Mouse (Mus musculus): ENCODE data around the gene Apoc3. TPM values are rescaled to one million over a fixed set of nuclear protein-coding genes. Genes with fewer than 3 reads are reported as not detected.

The Apoc3 gene
- total RNA-seq (2012; rRNA removed) = not detected in 2 replicates

DNA sequence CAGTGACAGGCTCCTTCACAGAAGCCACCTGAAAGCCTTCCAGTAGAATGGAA, at the start of gene Apoc3:
TSS of gene Apoc3 (minus strand) at position 41 of the 53 bp plus-strand sequence.
- H3K9me3 ChIP-seq (ENCODE audit: control insufficient read depth, insufficient read depth, low read depth, low read length) = no peaks in the 10 kb centered on the region
- no peak within 1 kb of the TSS for H3K4me3 ChIP-seq (ENCODE audit: insufficient read depth in 1 of 2, low read depth in 1 of 2, low read length in 2 of 2, poor library complexity in 1 of 2, severe bottlenecking in 1 of 2)
- no peak for DNase-seq (ENCODE audit: low read depth, low spot score)
- in situ Hi-C loops (cut with MboI; ENCODE audit: low sequenced_read_pairs in 2 of 2, unreplicated experiment in 2 of 2) = no loop called here
- no peaks in the 10 kb centered on the region for H3K36me3 ChIP-seq (ENCODE audit: control insufficient read depth, insufficient read depth, low read length, poor library complexity, severe bottlenecking)
- no peak within 1 kb of the TSS for H3K9ac ChIP-seq (ENCODE audit: insufficient read depth, low read depth, low read length, poor library complexity, severe bottlenecking)
- no peak for TF ChIP-seq MAFK (IDR thresholded peaks at IDR 0.05; ENCODE audit: insufficient read depth, low read depth, low read length)
- TF ChIP-seq ZNF384 (IDR thresholded peaks at IDR 0.05; ENCODE audit: low read depth, low read length) = no peak
- no peak for TF ChIP-seq CHD2 (IDR thresholded peaks at IDR 0.05; ENCODE audit: low read depth, low read length)
- TF ChIP-seq HCFC1 (IDR thresholded peaks at IDR 0.05; ENCODE audit: borderline replicate concordance, insufficient read depth, low read length) = no peak
- no peak for TF ChIP-seq ZC3H11A (IDR thresholded peaks at IDR 0.05; ENCODE audit: borderline replicate concordance, low read depth, low read length)
- no peak within 1 kb of the TSS for H3K27ac ChIP-seq (ENCODE audit: insufficient read depth, low read depth, low read length, poor library complexity, severe bottlenecking)
- peaks cover 0 to 2% of the 10 kb centered on the region in 2 experiments; a peak in 1 of 4 replicates for H3K4me1 ChIP-seq (ENCODE audit: control insufficient read depth in 2 of 2, insufficient read depth in 2 of 2, low read length in 2 of 2, poor library complexity in 1 of 2)

DNA sequence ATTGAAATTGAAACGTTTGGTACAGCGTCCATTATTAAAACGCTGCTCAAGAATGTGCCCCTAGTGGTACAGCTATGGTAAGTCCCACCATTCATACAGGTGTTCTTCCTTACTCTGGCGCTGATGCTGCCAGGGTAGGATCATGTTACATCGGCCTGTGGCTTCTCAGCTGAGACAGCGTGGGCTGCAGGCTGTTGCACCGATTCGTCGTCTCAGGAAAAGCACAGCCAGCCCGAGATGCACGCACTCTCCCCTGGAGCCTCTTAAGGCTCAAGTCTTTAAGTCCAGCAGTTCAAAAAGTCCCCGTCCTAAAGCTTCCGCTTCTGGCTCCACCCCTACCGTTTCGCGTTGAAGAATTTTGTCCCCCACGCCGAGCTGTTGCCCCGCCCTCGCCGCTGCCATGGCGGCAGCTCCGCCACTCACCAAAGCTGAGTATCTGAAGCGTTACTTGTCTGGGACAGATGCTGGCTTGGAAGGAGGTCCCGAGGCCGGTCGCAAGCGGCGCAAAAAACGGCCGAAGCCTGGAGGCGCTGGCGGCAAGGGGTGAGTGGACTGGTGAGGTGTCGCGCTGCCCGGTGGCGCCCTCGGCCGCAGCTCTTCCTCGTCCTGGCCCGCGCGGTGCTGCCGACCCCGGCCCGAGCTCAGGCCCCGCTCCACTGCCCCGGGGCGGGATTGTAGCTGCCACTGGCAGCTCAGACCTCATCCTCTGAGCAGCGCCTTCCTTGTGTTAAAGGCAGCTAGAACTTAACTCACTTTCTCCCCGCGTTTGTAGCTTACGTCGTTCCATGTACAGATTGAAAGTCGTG, 47.4 kb upstream of the Apoc3 start, which contains the start of gene Bud13:
TSS of gene Bud13 (plus strand) at position 378 of the 806 bp plus-strand sequence.
- Histone ChIP-seq H3K4me1 (ENCODE audit: control insufficient read depth in 2 of 2, insufficient read depth in 2 of 2, low read length in 2 of 2, poor library complexity in 1 of 2) (peaks cover 3 to 7% of the 10 kb centered on the region in 2 experiments; a peak in 3 of 4 replicates), H3K27ac (ENCODE audit: insufficient read depth, low read depth, low read length, poor library complexity, severe bottlenecking) (peak within 1 kb of the TSS; percentile 49; the same call in 1 of the 2 replicates), H3K36me3 (ENCODE audit: control insufficient read depth, insufficient read depth, low read length, poor library complexity, severe bottlenecking) (peaks cover 36% of the 10 kb centered on the region), H3K4me3 (ENCODE audit: insufficient read depth in 1 of 2, low read depth in 1 of 2, low read length in 2 of 2, poor library complexity in 1 of 2, severe bottlenecking in 1 of 2) (peak within 1 kb of the TSS; percentile 91 to 95), H3K9me3 (ENCODE audit: control insufficient read depth, insufficient read depth, low read depth, low read length) (no peaks in the 10 kb centered on the region), H3K9ac (ENCODE audit: insufficient read depth, low read depth, low read length, poor library complexity, severe bottlenecking) (peak within 1 kb of the TSS; percentile 96)
- in situ Hi-C loops (cut with MboI; ENCODE audit: low sequenced_read_pairs in 2 of 2, unreplicated experiment in 2 of 2) = no loop called here
- TF ChIP-seq ZNF384 (IDR thresholded peaks at IDR 0.05; ENCODE audit: low read depth, low read length) (no peak), MAFK (IDR thresholded peaks at IDR 0.05; ENCODE audit: insufficient read depth, low read depth, low read length) (no peak), CHD2 (IDR thresholded peaks at IDR 0.05; ENCODE audit: low read depth, low read length) (no peak), ZC3H11A (IDR thresholded peaks at IDR 0.05; ENCODE audit: borderline replicate concordance, low read depth, low read length) (no peak), HCFC1 (IDR thresholded peaks at IDR 0.05; ENCODE audit: borderline replicate concordance, insufficient read depth, low read length) (peak; percentile 74)
- DNase-seq (ENCODE audit: low read depth, low spot score) = peak; percentile 87

DNA sequence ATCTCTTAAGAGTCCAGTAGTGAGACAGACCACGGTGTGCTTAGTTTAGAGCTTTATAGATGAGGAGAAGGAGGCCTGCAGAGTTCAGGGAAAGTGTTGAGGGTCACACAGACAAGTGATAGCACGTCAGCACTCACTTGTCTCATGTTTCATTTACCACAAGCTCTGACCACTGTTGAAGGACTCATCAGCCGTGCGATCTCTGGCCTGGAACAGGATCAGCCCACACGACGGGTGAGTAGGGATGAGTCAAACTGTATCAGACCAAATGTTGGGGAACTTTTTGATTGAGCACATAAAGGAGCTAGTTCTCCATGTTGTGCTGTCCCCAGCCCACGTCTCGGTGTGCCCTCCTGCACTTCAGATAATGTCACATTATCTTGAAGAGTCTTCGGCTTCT, 39.1 kb upstream of the Apoc3 start:
- DNase-seq (ENCODE audit: low read depth, low spot score) = no peak
- TF ChIP-seq MAFK (IDR thresholded peaks at IDR 0.05; ENCODE audit: insufficient read depth, low read depth, low read length) (no peak), ZC3H11A (IDR thresholded peaks at IDR 0.05; ENCODE audit: borderline replicate concordance, low read depth, low read length) (no peak), ZNF384 (IDR thresholded peaks at IDR 0.05; ENCODE audit: low read depth, low read length) (no peak), HCFC1 (IDR thresholded peaks at IDR 0.05; ENCODE audit: borderline replicate concordance, insufficient read depth, low read length) (no peak), CHD2 (IDR thresholded peaks at IDR 0.05; ENCODE audit: low read depth, low read length) (no peak)
- in situ Hi-C loops (cut with MboI; ENCODE audit: low sequenced_read_pairs in 2 of 2, unreplicated experiment in 2 of 2) = no loop called here
- Histone ChIP-seq H3K9ac (ENCODE audit: insufficient read depth, low read depth, low read length, poor library complexity, severe bottlenecking) (no peak overlapping the region), H3K27ac (ENCODE audit: insufficient read depth, low read depth, low read length, poor library complexity, severe bottlenecking) (no peak overlapping the region), H3K36me3 (ENCODE audit: control insufficient read depth, insufficient read depth, low read length, poor library complexity, severe bottlenecking) (peaks cover 36% of the 10 kb centered on the region), H3K4me3 (ENCODE audit: insufficient read depth in 1 of 2, low read depth in 1 of 2, low read length in 2 of 2, poor library complexity in 1 of 2, severe bottlenecking in 1 of 2) (no peak overlapping the region; a peak in 1 of 4 replicates), H3K4me1 (ENCODE audit: control insufficient read depth in 2 of 2, insufficient read depth in 2 of 2, low read length in 2 of 2, poor library complexity in 1 of 2) (peaks cover 0 to 5% of the 10 kb centered on the region in 2 experiments; a peak in 1 of 4 replicates), H3K9me3 (ENCODE audit: control insufficient read depth, insufficient read depth, low read depth, low read length) (no peaks in the 10 kb centered on the region)

DNA sequence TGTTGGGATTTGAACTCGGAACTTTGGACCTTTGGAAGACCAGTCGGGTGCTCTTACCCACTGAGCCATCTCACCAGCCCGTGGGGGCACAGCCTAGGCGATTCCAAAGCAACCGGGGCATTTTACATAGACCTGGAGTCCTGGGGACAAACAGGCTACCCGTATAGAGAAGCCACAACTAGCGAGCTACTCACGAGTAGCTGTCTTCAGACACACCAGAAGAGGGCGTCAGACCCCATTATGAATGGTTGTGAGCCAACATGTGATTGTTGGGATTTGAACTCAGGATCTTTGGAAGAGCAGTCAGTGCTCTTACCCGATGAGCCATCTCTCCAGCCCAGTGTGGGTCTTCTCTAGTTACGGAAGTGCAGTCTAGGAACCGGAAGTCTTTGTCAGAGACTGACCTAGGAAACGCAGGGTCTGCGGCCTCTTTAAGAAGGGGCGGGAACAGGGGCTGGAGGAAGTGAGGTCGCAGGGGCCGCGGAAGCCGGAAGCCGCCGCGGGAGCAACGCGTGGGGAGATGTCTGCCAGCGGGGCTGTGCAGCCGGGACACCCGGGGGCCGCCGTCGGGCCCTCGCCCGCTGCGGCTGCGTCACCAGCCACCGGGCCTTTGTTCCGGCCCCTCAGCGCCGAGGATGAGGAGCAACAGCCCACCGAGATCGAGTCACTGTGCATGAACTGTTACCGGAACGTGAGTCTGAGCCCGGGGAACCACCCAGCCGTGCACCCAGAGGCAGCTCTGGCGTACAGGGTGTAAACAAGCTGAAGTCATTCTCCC, 37.4 kb upstream of the Apoc3 start, which contains the start of gene Zpr1:
TSS of gene Zpr1 (plus strand) at position 388 of the 778 bp plus-strand sequence.
- H3K4me1 ChIP-seq (ENCODE audit: control insufficient read depth in 2 of 2, insufficient read depth in 2 of 2, low read length in 2 of 2, poor library complexity in 1 of 2) = peaks cover 0 to 5% of the 10 kb centered on the region in 2 experiments; a peak in 1 of 4 replicates
- H3K4me3 ChIP-seq (ENCODE audit: insufficient read depth in 1 of 2, low read depth in 1 of 2, low read length in 2 of 2, poor library complexity in 1 of 2, severe bottlenecking in 1 of 2) = peak within 1 kb of the TSS; percentile 75 to 97
- no peak within 1 kb of the TSS; the same call in 1 of the 2 replicates for H3K27ac ChIP-seq (ENCODE audit: insufficient read depth, low read depth, low read length, poor library complexity, severe bottlenecking)
- TF ChIP-seq CHD2 (IDR thresholded peaks at IDR 0.05; ENCODE audit: low read depth, low read length) (no peak), ZNF384 (IDR thresholded peaks at IDR 0.05; ENCODE audit: low read depth, low read length) (no peak)
- H3K36me3 ChIP-seq (ENCODE audit: control insufficient read depth, insufficient read depth, low read length, poor library complexity, severe bottlenecking) = peaks cover 30% of the 10 kb centered on the region
- peak within 1 kb of the TSS; percentile 81 for H3K9ac ChIP-seq (ENCODE audit: insufficient read depth, low read depth, low read length, poor library complexity, severe bottlenecking)
- peak; percentile 90 for DNase-seq (ENCODE audit: low read depth, low spot score)
- no peaks in the 10 kb centered on the region for H3K9me3 ChIP-seq (ENCODE audit: control insufficient read depth, insufficient read depth, low read depth, low read length)
- in situ Hi-C loops (cut with MboI; ENCODE audit: low sequenced_read_pairs in 2 of 2, unreplicated experiment in 2 of 2) = no loop called here
